Mouse (Mus musculus) forebrain, embryonic 15.5 days (tissue): ENCODE data around the gene Fgfr1op. TPM values are rescaled to one million over a fixed set of nuclear protein-coding genes. Genes with fewer than 3 reads are reported as not detected.
"Not testable (repeated sequence)": the region's sequence is repeated elsewhere in the genome, so short reads cannot be mapped to it uniquely, and the experiment has no call there.

ENCODE experiments used
- ATAC-seq: fragments of 200-750 bp; cut with Nextera tagmentation; replicated peaks from 2 replicates; pipeline ENCODE4 v1.8.0; 2017; ENCODE audit warnings: mild to moderate bottlenecking, moderate TSS enrichment, moderate library complexity
- H3K27ac ChIP-seq: fragments of 300-500 bp; sonication (generic); replicated peaks from 2 replicates; pipeline ENCODE4 v1.5.1; 2015; ENCODE audit warnings: mild to moderate bottlenecking, inconsistent platforms
- H3K27me3 ChIP-seq: fragments of 300-500 bp; sonication (generic); 2 replicates; pipeline ENCODE4 v1.6.1; 2015; ENCODE audit warnings: inconsistent platforms
- H3K36me3 ChIP-seq: fragments of 300-500 bp; sonication (generic); 2 replicates; pipeline ENCODE4 v1.6.1; 2015; ENCODE audit warnings: mild to moderate bottlenecking, inconsistent platforms
- H3K4me1 ChIP-seq: fragments of 300-500 bp; sonication (generic); 2 replicates; pipeline ENCODE4 v1.6.1; 2015; ENCODE audit warnings: inconsistent platforms
- H3K4me2 ChIP-seq: fragments of 300-500 bp; sonication (generic); replicated peaks from 2 replicates; pipeline ENCODE4 v1.6.1; 2015; ENCODE audit warnings: mild to moderate bottlenecking, inconsistent platforms
- H3K4me3 ChIP-seq: fragments of 300-500 bp; sonication (generic); 2 replicates; pipeline ENCODE4 v1.5.1; 2015; ENCODE audit warnings: mild to moderate bottlenecking, inconsistent platforms
- H3K9ac ChIP-seq: fragments of 300-500 bp; sonication (generic); replicated peaks from 2 replicates; pipeline ENCODE4 v1.6.1; 2015; ENCODE audit warnings: mild to moderate bottlenecking, inconsistent platforms
- H3K9me3 ChIP-seq: fragments of 300-500 bp; sonication (generic); 2 replicates; pipeline ENCODE4 v1.6.1; 2016; ENCODE audit warnings: inconsistent platforms
- WGBS: fragments of 180-500 bp; shearing (Covaris S2); methylation state at CpG from one replicate; pipeline ENCODE4 v1.1.7; 2015; ENCODE audit warnings: mixed read lengths; 5-methylcytosine and 5-hydroxymethylcytosine counted together
- polyA plus RNA-seq: library from polyadenylated mRNA; unstranded; fragments of >200 nt; fragmentation: Nextera tagmentation; extraction: Ambion mirVana; gene quantifications from 2 replicates; pipeline ENCODE4 v1.2.1, GENCODE M21; 2015

The Fgfr1op gene
- polyA plus RNA-seq, result 23.6 and 27.2 TPM in 2 replicates

GRCm38 (mm10) chr17:8164701-8165607, at the start of gene Fgfr1op:
Gene Fgfr1op (plus strand): TSS chr17:8165501.
- H3K36me3 ChIP-seq, H3K9me3 ChIP-seq, H3K27me3 ChIP-seq, H3K4me1 ChIP-seq: not testable (repeated sequence)
- 1% methylated on average over 21 of the region's 55 CpGs for whole genome bisulfite sequencing
- 0 out of 2 replicates have a peak within 1 kb of the TSS, but pooled peaks have one; percentile 43 for H3K27ac ChIP-seq
- peak within 1 kb of the TSS; percentile 55 for H3K4me3 ChIP-seq
- peak within 1 kb of the TSS; percentile 39 for H3K4me2 ChIP-seq
- H3K9ac ChIP-seq, result peak within 1 kb of the TSS; percentile 49
- ATAC-seq, result peak; percentile 97

GRCm38 (mm10) chr17:8116378-8116777, 48.9 kb upstream of the Fgfr1op start:
- not testable (repeated sequence) for H3K27ac ChIP-seq, H3K9me3 ChIP-seq, H3K9ac ChIP-seq, H3K36me3 ChIP-seq, H3K4me2 ChIP-seq, ATAC-seq, H3K27me3 ChIP-seq, H3K4me1 ChIP-seq, H3K4me3 ChIP-seq
- WGBS, result 75% methylated on average over 6 of the region's 11 CpGs

- no CpG with 5 or more reads among the region's 6 CpGs for WGBS
- ATAC-seq, H3K27ac ChIP-seq, H3K9ac ChIP-seq, H3K27me3 ChIP-seq, H3K36me3 ChIP-seq, H3K4me1 ChIP-seq, H3K9me3 ChIP-seq, H3K4me2 ChIP-seq, H3K4me3 ChIP-seq: not testable (repeated sequence)
Observed at GRCm38 (mm10) chr17:8116928-8117327, 48.4 kb upstream of the Fgfr1op start.

GRCm38 (mm10) chr17:8122974-8123373, 42.3 kb upstream of the Fgfr1op start:
- not testable (repeated sequence) for H3K4me1 ChIP-seq, H3K4me3 ChIP-seq, H3K27me3 ChIP-seq, ATAC-seq, H3K9ac ChIP-seq, H3K9me3 ChIP-seq, H3K36me3 ChIP-seq, H3K27ac ChIP-seq, H3K4me2 ChIP-seq
- WGBS, result no CpG with 5 or more reads among the region's 3 CpGs

- not testable (repeated sequence) for H3K9ac ChIP-seq, H3K9me3 ChIP-seq, H3K36me3 ChIP-seq, H3K4me1 ChIP-seq, H3K4me2 ChIP-seq, H3K27ac ChIP-seq, H3K4me3 ChIP-seq, ATAC-seq, H3K27me3 ChIP-seq
- WGBS, result 60% methylated on average over 1 of the region's 6 CpGs
Observed at GRCm38 (mm10) chr17:8124586-8124985, 40.7 kb upstream of the Fgfr1op start.

- 90% methylated on average over 2 of the region's 7 CpGs for WGBS
- H3K4me3 ChIP-seq, H3K27ac ChIP-seq, ATAC-seq, H3K4me2 ChIP-seq, H3K4me1 ChIP-seq, H3K9me3 ChIP-seq, H3K27me3 ChIP-seq, H3K9ac ChIP-seq, H3K36me3 ChIP-seq: not testable (repeated sequence)
Observed at GRCm38 (mm10) chr17:8128326-8128993, 36.8 kb upstream of the Fgfr1op start.

GRCm38 (mm10) chr17:8129578-8129977, 35.7 kb upstream of the Fgfr1op start:
- 82% methylated on average over 9 of the region's 9 CpGs for WGBS

GRCm38 (mm10) chr17:8130849-8131248, 34.5 kb upstream of the Fgfr1op start:
- H3K9ac ChIP-seq, H3K9me3 ChIP-seq, H3K4me3 ChIP-seq, H3K27ac ChIP-seq, ATAC-seq, H3K4me2 ChIP-seq, H3K27me3 ChIP-seq, H3K36me3 ChIP-seq, H3K4me1 ChIP-seq: not testable (repeated sequence)
- no CpG with 5 or more reads among the region's 6 CpGs for WGBS

More at GRCm38 (mm10) chr17:8129578-8129977, 35.7 kb upstream of the Fgfr1op start:
- not testable (repeated sequence) for H3K4me3 ChIP-seq, H3K9me3 ChIP-seq, ATAC-seq, H3K9ac ChIP-seq, H3K27me3 ChIP-seq, H3K36me3 ChIP-seq, H3K27ac ChIP-seq, H3K4me2 ChIP-seq, H3K4me1 ChIP-seq

- H3K4me3 ChIP-seq, H3K36me3 ChIP-seq, H3K9me3 ChIP-seq, H3K4me1 ChIP-seq, ATAC-seq, H3K27ac ChIP-seq, H3K4me2 ChIP-seq, H3K9ac ChIP-seq, H3K27me3 ChIP-seq: not testable (repeated sequence)
- 95% methylated on average over 5 of the region's 5 CpGs for WGBS
Observed at GRCm38 (mm10) chr17:8138116-8138515, 27.2 kb upstream of the Fgfr1op start.

- not testable (repeated sequence) for H3K27ac ChIP-seq, H3K36me3 ChIP-seq, H3K9me3 ChIP-seq, H3K4me3 ChIP-seq, H3K4me2 ChIP-seq, H3K4me1 ChIP-seq, H3K27me3 ChIP-seq, ATAC-seq, H3K9ac ChIP-seq
- WGBS, result 31% methylated on average over 3 of the region's 3 CpGs
Observed at GRCm38 (mm10) chr17:8140210-8140609, 25.1 kb upstream of the Fgfr1op start.

GRCm38 (mm10) chr17:8143802-8144673, 21.3 kb upstream of the Fgfr1op start:
- H3K9ac ChIP-seq, ATAC-seq, H3K27me3 ChIP-seq, H3K4me3 ChIP-seq, H3K27ac ChIP-seq, H3K4me1 ChIP-seq, H3K9me3 ChIP-seq, H3K4me2 ChIP-seq, H3K36me3 ChIP-seq: not testable (repeated sequence)
- 37% methylated on average over 11 of the region's 14 CpGs for WGBS

- H3K4me2 ChIP-seq, result peak overlapping the region; percentile 61
- peak overlapping the region; percentile 64; the same call in 1 of the 2 replicates for H3K9ac ChIP-seq
- peak; percentile 11; the same call in 1 of the 2 replicates for ATAC-seq
- H3K27me3 ChIP-seq, H3K4me1 ChIP-seq, H3K36me3 ChIP-seq, H3K9me3 ChIP-seq, H3K27ac ChIP-seq: not testable (repeated sequence)
- H3K4me3 ChIP-seq, result peak overlapping the region; percentile 51
- 19% methylated on average over 5 of the region's 5 CpGs for WGBS
Observed at GRCm38 (mm10) chr17:8146931-8147330, 18.4 kb upstream of the Fgfr1op start.
